Mouse (Mus musculus) Muller cell, postnatal 12 days (primary cell): ENCODE results near the gene Lhcgr.
"Not testable (repeated sequence)": the region's sequence is repeated elsewhere in the genome, so short reads cannot be mapped to it uniquely, and the experiment has no call there.

ENCODE experiments used
- DNase-seq: peaks from one replicate; pipeline ENCODE4 v3.0.0-alpha.2; 2015; ENCODE audit errors: inconsistent ontology term

The Lhcgr gene

GRCm38 (mm10) chr17:88791440-88792152, at the start of gene Lhcgr:
Gene Lhcgr, minus strand, starts transcription at chr17:88791990.
- DNase-seq: no peak

GRCm38 (mm10) chr17:88817601-88818000, 25.8 kb upstream of the Lhcgr start:
- DNase-seq: no peak

- DNase-seq: not testable (repeated sequence)
These were observed 21.2 kb upstream of the Lhcgr start for GRCm38 (mm10) chr17:88812943-88813342.

- DNase-seq: no peak
These were observed 19.0 kb upstream of the Lhcgr start for GRCm38 (mm10) chr17:88810807-88811206.

GRCm38 (mm10) chr17:88806421-88806820, 14.6 kb upstream of the Lhcgr start:
- DNase-seq: no peak

- no peak for DNase-seq
These were observed 11.7 kb upstream of the Lhcgr start for GRCm38 (mm10) chr17:88803441-88803840.

GRCm38 (mm10) chr17:88790680-88791079, 1.1 kb downstream of the Lhcgr start:
- no peak for DNase-seq

GRCm38 (mm10) chr17:88788392-88788791, 3.4 kb downstream of the Lhcgr start:
- DNase-seq: no peak

GRCm38 (mm10) chr17:88786881-88787280, 4.9 kb downstream of the Lhcgr start:
- no peak for DNase-seq

- no peak for DNase-seq
These were observed 5.4 kb downstream of the Lhcgr start for GRCm38 (mm10) chr17:88786385-88786784.

GRCm38 (mm10) chr17:88779148-88779547, 12.6 kb downstream of the Lhcgr start:
- DNase-seq: no peak

GRCm38 (mm10) chr17:88774103-88774526, 17.7 kb downstream of the Lhcgr start:
- no peak for DNase-seq

GRCm38 (mm10) chr17:88770081-88770480, 21.7 kb downstream of the Lhcgr start:
- no peak for DNase-seq

GRCm38 (mm10) chr17:88769283-88769859, 22.4 kb downstream of the Lhcgr start:
- DNase-seq: peak; percentile 42

- DNase-seq: no peak
These were observed 24.9 kb downstream of the Lhcgr start for GRCm38 (mm10) chr17:88766857-88767256.

GRCm38 (mm10) chr17:88764136-88764485, 27.7 kb downstream of the Lhcgr start:
- peak; percentile 84 for DNase-seq

GRCm38 (mm10) chr17:88763396-88764135, 28.2 kb downstream of the Lhcgr start:
- peak; percentile 12 for DNase-seq

- DNase-seq: no peak
These were observed 33.8 kb downstream of the Lhcgr start for GRCm38 (mm10) chr17:88758003-88758437.

- DNase-seq: no peak
These were observed 36.0 kb downstream of the Lhcgr start for GRCm38 (mm10) chr17:88755776-88756175.

- DNase-seq: no peak
These were observed 38.3 kb downstream of the Lhcgr start for GRCm38 (mm10) chr17:88753472-88753857.

GRCm38 (mm10) chr17:88752827-88753471, 38.8 kb downstream of the Lhcgr start:
- peak; percentile 34 for DNase-seq

GRCm38 (mm10) chr17:88749646-88750045, 42.1 kb downstream of the Lhcgr start:
- no peak for DNase-seq
